10 mouse cellular contexts compared by ENCODE assay signal in genomic region chr5:115490638-115491000, GRCm38 (mm10). TPM values are rescaled to one million over a fixed set of nuclear protein-coding genes. Genes with fewer than 3 reads are reported as not detected.
A peak's percentile ranks its signal among the peaks of the same experiment; 100 is the strongest.
DNase-seq lines count a peak whose midpoint lies in the region; ATAC-seq and TF ChIP-seq lines count a peak whose summit lies in the region.
"Had no signal": no experiment of that assay in that cellular context is flagged by ENCODE, and none has a peak within 500 bp of the region (broad histone marks: within the 10 kb centered on the region; RNA-seq: fewer than 3 reads in every experiment).

No protein-coding gene starts in this region.

- H3K4me1 ChIP-seq in embryonic facial prominence, embryonic 14.5 days (ENCODE audit: control insufficient read depth, insufficient read depth, low read length) = peaks cover 22% of the 10 kb centered on the region
- H3K4me1 ChIP-seq in intestine, postnatal 0 days (replicated peaks; ENCODE audit: control insufficient read depth, insufficient read depth, low read length) = no peaks in the 10 kb centered on the region
- peaks cover 8% of the 10 kb centered on the region for H3K4me1 ChIP-seq in neural tube, embryonic 11.5 days (ENCODE audit: control insufficient read depth, insufficient read depth, low read length)

- H3K27ac ChIP-seq in left cerebral cortex, adult 2 months = no peak overlapping the region
- peak overlapping the region; percentile 100 for H3K27ac ChIP-seq in embryonic facial prominence, embryonic 14.5 days (replicated peaks; ENCODE audit: low read depth, low read length)
- H3K27ac ChIP-seq in intestine, postnatal 0 days (ENCODE audit: low read depth, low read length) = no peak overlapping the region
- H3K27ac ChIP-seq in neural tube, embryonic 11.5 days (ENCODE audit: low read depth, low read length) = no peak overlapping the region

- TF ChIP-seq CTCF in left cerebral cortex, adult 2 months (IDR thresholded peaks at IDR 0.05) = no peak
- TF ChIP-seq CTCF in intestine, postnatal 0 days (IDR thresholded peaks at IDR 0.05; ENCODE audit: low read depth) = no peak

- peak overlapping the region; percentile 59; the same call in 1 of the 2 replicates for H3K4me3 ChIP-seq in left cerebral cortex, adult 2 months
- peak overlapping the region; percentile 1; the same call in 1 of the 2 replicates for H3K4me3 ChIP-seq in embryonic facial prominence, embryonic 14.5 days (ENCODE audit: low read depth, low read length)
- no peak overlapping the region for H3K4me3 ChIP-seq in intestine, postnatal 0 days (ENCODE audit: low read depth, low read length)
- no peak overlapping the region for H3K4me3 ChIP-seq in neural tube, embryonic 11.5 days (ENCODE audit: low read depth, low read length)

- no peaks in the 10 kb centered on the region for H3K36me3 ChIP-seq in embryonic facial prominence, embryonic 14.5 days (ENCODE audit: control insufficient read depth, insufficient read depth, low read length)
- H3K36me3 ChIP-seq in intestine, postnatal 0 days (ENCODE audit: control insufficient read depth, insufficient read depth) = no peaks in the 10 kb centered on the region
- no peaks in the 10 kb centered on the region for H3K36me3 ChIP-seq in neural tube, embryonic 11.5 days (ENCODE audit: control insufficient read depth, insufficient read depth, low read length)

- peak overlapping the region; percentile 72 for H3K4me2 ChIP-seq in embryonic facial prominence, embryonic 14.5 days (ENCODE audit: low read depth, low read length)
- peak overlapping the region; percentile 53 for H3K4me2 ChIP-seq in intestine, postnatal 0 days (replicated peaks; ENCODE audit: low read depth)
- H3K4me2 ChIP-seq in neural tube, embryonic 11.5 days (ENCODE audit: low read depth) = no peak overlapping the region

- 9% methylated on average over 8 of the region's 8 CpGs for WGBS in embryonic facial prominence, embryonic 14.5 days
- WGBS in intestine, postnatal 0 days = 8% methylated on average over 8 of the region's 8 CpGs
- WGBS in neural tube, embryonic 11.5 days = 14% methylated on average over 8 of the region's 8 CpGs

- intact Hi-C loops in left cerebral cortex, adult 2 months (cut with DNase I) = no loop called here

- no peaks in the 10 kb centered on the region for H3K9me3 ChIP-seq in embryonic facial prominence, embryonic 14.5 days (ENCODE audit: control insufficient read depth, low read length)
- no peaks in the 10 kb centered on the region for H3K9me3 ChIP-seq in intestine, postnatal 0 days (ENCODE audit: control insufficient read depth)
- H3K9me3 ChIP-seq in neural tube, embryonic 11.5 days (ENCODE audit: control insufficient read depth, low read length) = no peaks in the 10 kb centered on the region

- ATAC-seq in embryonic facial prominence, embryonic 14.5 days (ENCODE audit: low read depth) = no peak
- no peak for ATAC-seq in intestine, postnatal 0 days
- ATAC-seq in neural tube, embryonic 11.5 days (ENCODE audit: insufficient read depth, low FRiP score, low TSS enrichment) = no peak

- H3K9ac ChIP-seq in embryonic facial prominence, embryonic 14.5 days (ENCODE audit: low read depth, low read length) = no peak overlapping the region
- no peak overlapping the region for H3K9ac ChIP-seq in intestine, postnatal 0 days (ENCODE audit: low read depth, low read length)
- no peak overlapping the region for H3K9ac ChIP-seq in neural tube, embryonic 11.5 days (ENCODE audit: low read length)

- no peaks in the 10 kb centered on the region for H3K27me3 ChIP-seq in embryonic facial prominence, embryonic 14.5 days (replicated peaks; ENCODE audit: control insufficient read depth, insufficient read depth, low read length)
- H3K27me3 ChIP-seq in intestine, postnatal 0 days (replicated peaks; ENCODE audit: control insufficient read depth, insufficient read depth, low read length) = no peaks in the 10 kb centered on the region
- H3K27me3 ChIP-seq in neural tube, embryonic 11.5 days (ENCODE audit: control insufficient read depth, insufficient read depth, low read length) = no peaks in the 10 kb centered on the region

- no peak for DNase-seq in left cerebral cortex, adult 2 months (ENCODE audit: extremely low spot score in 1 of 2, low spot score in 2 of 2)
- DNase-seq in left cerebral cortex, adult 8-10 months (ENCODE audit: low spot score in 2 of 2) = no peak
- no peak for DNase-seq in embryonic facial prominence, embryonic 14.5 days (ENCODE audit: low spot score)
- DNase-seq in neural tube, embryonic 11.5 days (ENCODE audit: low spot score) = peak; percentile 31
- no peak for DNase-seq in frontal cortex, postnatal 10 days (ENCODE audit: low spot score in 2 of 2)
- no peak for DNase-seq in cerebellum, adult 11-12 months
- no peak for DNase-seq in Muller cell, postnatal 12 days (ENCODE audit: inconsistent ontology term)
- DNase-seq: adrenal gland, adult 2 months; kidney, postnatal 10 days had no signal

RNA-seq across cellular contexts. Expression of gene Sirt4, which starts 6.1 kb away (rescaled TPM):
- 10 to 100 TPM; 40.7 to 43.5 TPM for total RNA-seq in left cerebral cortex, adult 2 months (2021)
- total RNA-seq in left cerebral cortex, adult 8-10 months (2022) = 10 to 100 TPM; 27.1 to 38.6 (median 33.1) TPM
- 13.9 and 20.3 TPM in 2 replicates for polyA plus RNA-seq in embryonic facial prominence, embryonic 14.5 days (2014; fragmentation: Nextera tagmentation; extraction: Ambion mirVana)
- polyA plus RNA-seq in intestine, postnatal 0 days (2015; fragmentation: Nextera tagmentation; extraction: Ambion mirVana) = 5.0 and 6.4 TPM in 2 replicates
- polyA plus RNA-seq in neural tube, embryonic 11.5 days (2014; fragmentation: Nextera tagmentation; extraction: Ambion mirVana) = 15.5 and 23.5 TPM in 2 replicates

RNA-seq across cellular contexts. Expression of gene Pxn, which starts 15.9 kb away (rescaled TPM):
- 10 to 100 TPM; 22.8 to 25.7 TPM for total RNA-seq in left cerebral cortex, adult 2 months (2021)
- total RNA-seq in left cerebral cortex, adult 8-10 months (2022) = 10 to 100 TPM; 18.3 to 27.8 (median 22.9) TPM
- 28.6 and 28.8 TPM in 2 replicates for polyA plus RNA-seq in embryonic facial prominence, embryonic 14.5 days (2014; fragmentation: Nextera tagmentation; extraction: Ambion mirVana)
- polyA plus RNA-seq in intestine, postnatal 0 days (2015; fragmentation: Nextera tagmentation; extraction: Ambion mirVana) = 65.1 and 71.1 TPM in 2 replicates
- polyA plus RNA-seq in neural tube, embryonic 11.5 days (2014; fragmentation: Nextera tagmentation; extraction: Ambion mirVana) = 13.3 and 13.7 TPM in 2 replicates

RNA-seq across cellular contexts. Expression of gene Pla2g1b, which starts 24.6 kb away (rescaled TPM):
- total RNA-seq in left cerebral cortex, adult 2 months (2021) = not detected
- total RNA-seq in left cerebral cortex, adult 8-10 months (2022) = not detected
- not detected in 2 replicates for polyA plus RNA-seq in embryonic facial prominence, embryonic 14.5 days (2014; fragmentation: Nextera tagmentation; extraction: Ambion mirVana)
- 0.78 and 0.98 TPM in 2 replicates for polyA plus RNA-seq in intestine, postnatal 0 days (2015; fragmentation: Nextera tagmentation; extraction: Ambion mirVana)
- not detected in 2 replicates for polyA plus RNA-seq in neural tube, embryonic 11.5 days (2014; fragmentation: Nextera tagmentation; extraction: Ambion mirVana)
- total RNA-seq: adrenal gland, adult 2 months had no signal
- polyA plus RNA-seq: adrenal gland, adult 2 months had no signal

Comparison
In these comparisons a context has a peak if more than half of its experiments do, and no peak if none do; other contexts are left out.
1. H3K4me3 ChIP-seq: peak in left cerebral cortex, adult 2 months (single experiment) and embryonic facial prominence, embryonic 14.5 days (single experiment); none in intestine, postnatal 0 days (single experiment) and neural tube, embryonic 11.5 days (single experiment).